Mouse (Mus musculus) left cerebral cortex, postnatal 36 days (tissue): ENCODE measurements around the gene Rps8. TPM values are rescaled to one million over a fixed set of nuclear protein-coding genes. Genes with fewer than 3 reads are reported as not detected.
"Not testable (repeated sequence)": the region's sequence is repeated elsewhere in the genome, so short reads cannot be mapped to it uniquely, and the experiment has no call there.

Experiments used
- DNase-seq, 2 experiments: peaks; one replicate each; pipeline ENCODE4 v3.0.0; 2021 to 2022; ENCODE audit warnings: low spot score in 2 of 2, mixed read lengths in 1 of 2
- intact Hi-C: fragments of 180-260 bp; cut with DNase I; formaldehyde crosslinking; loops from one replicate; pipeline ENCODE4 v1.15.1; 2025
- total RNA-seq, 2 experiments: library from RNA; stranded (reverse); gene quantifications; 2 replicates each; pipeline ENCODE4 v1.2.3; 2021

Rps8 gene
- 100 to 1,000 TPM; 465 to 510 TPM for total RNA-seq

GRCm38 (mm10) chr4:117155792-117156355 is at the start of gene Rps8:
Gene Rps8, minus strand, starts transcription at chr4:117156243.
- DNase-seq = peak; percentile 91
- intact Hi-C loops = no loop called here

GRCm38 (mm10) chr4:117202992-117203354 is 46.9 kb upstream of the Rps8 start:
- intact Hi-C loops = no loop called here
- no peak for DNase-seq

- DNase-seq = no peak
- intact Hi-C loops = no loop called here
Measured at GRCm38 (mm10) chr4:117202046-117202991, 46.3 kb upstream of the Rps8 start.

- intact Hi-C loops = no loop called here
- no peak for DNase-seq
Measured at GRCm38 (mm10) chr4:117191804-117192203, 35.8 kb upstream of the Rps8 start.

GRCm38 (mm10) chr4:117190660-117191059 is 34.6 kb upstream of the Rps8 start:
- intact Hi-C loops = no loop called here
- DNase-seq = no peak

- intact Hi-C loops = no loop called here
- peak in 1 of 2 experiments; percentile 7 for DNase-seq
Measured at GRCm38 (mm10) chr4:117189856-117190543, 34.0 kb upstream of the Rps8 start.

- DNase-seq = peak; percentile 62 to 72
- intact Hi-C loops = no loop called here
Measured at GRCm38 (mm10) chr4:117189382-117189855, 33.4 kb upstream of the Rps8 start.

- intact Hi-C loops = no loop called here
Measured at GRCm38 (mm10) chr4:117188969-117189368, 32.9 kb upstream of the Rps8 start.

GRCm38 (mm10) chr4:117182759-117183096 is 26.7 kb upstream of the Rps8 start:
- DNase-seq, intact Hi-C loops: not testable (repeated sequence)

More at GRCm38 (mm10) chr4:117188969-117189368, 32.9 kb upstream of the Rps8 start:
- DNase-seq = no peak

GRCm38 (mm10) chr4:117181863-117182758 is 26.1 kb upstream of the Rps8 start, which contains the start of gene Kif2c:
Gene Kif2c, minus strand, starts transcription at chr4:117182639.
- DNase-seq = peak; percentile 90 to 91
- intact Hi-C loops = no loop called here

- intact Hi-C loops = no loop called here
Measured at GRCm38 (mm10) chr4:117169936-117170335, 13.9 kb upstream of the Rps8 start.

GRCm38 (mm10) chr4:117161183-117161582 is 5.1 kb upstream of the Rps8 start:
- intact Hi-C loops = no loop called here
- no peak for DNase-seq

More at GRCm38 (mm10) chr4:117169936-117170335, 13.9 kb upstream of the Rps8 start:
- DNase-seq = no peak

GRCm38 (mm10) chr4:117159666-117160065 is 3.6 kb upstream of the Rps8 start:
- DNase-seq = no peak
- intact Hi-C loops = no loop called here

GRCm38 (mm10) chr4:117156372-117156771 is 329 bp upstream of the Rps8 start:
- no peak for DNase-seq
- intact Hi-C loops = no loop called here

GRCm38 (mm10) chr4:117155020-117155791 is 837 bp downstream of the Rps8 start:
- intact Hi-C loops = no loop called here
- DNase-seq = no peak

GRCm38 (mm10) chr4:117152714-117153113 is 3.3 kb downstream of the Rps8 start:
- intact Hi-C loops = no loop called here
- no peak for DNase-seq

- no peak for DNase-seq
- intact Hi-C loops = loop anchor here (2.0 kb wide), 1 partner anchor 67 kb away; no protein-coding TSS in a partner anchor
Measured at GRCm38 (mm10) chr4:117151416-117151815, 4.6 kb downstream of the Rps8 start.

- DNase-seq = no peak
- intact Hi-C loops = loop anchor here (2.0 kb wide), 1 partner anchor 69 kb away; no protein-coding TSS in a partner anchor
Measured at GRCm38 (mm10) chr4:117150212-117150733, 5.8 kb downstream of the Rps8 start.
